Mouse (Mus musculus) NIH3T3 (cell line): ENCODE measurements at regions not wholly inside any gene's neighbourhood (a gene's known extent, or its start where the extent isn't known, plus 50 kb on each side); places are given as distances from the start of the nearest gene placed in this dataset.
A peak's percentile ranks its signal among the peaks of the same experiment; 100 is the strongest.
"Not testable (repeated sequence)": the region's sequence is repeated elsewhere in the genome, so short reads cannot be mapped to it uniquely, and the experiment has no call there.

Experiments used
- DNase-seq: peaks from one replicate; pipeline ENCODE4 v3.0.0-alpha.2; 2012; ENCODE audit warnings: low read depth

GRCm38 (mm10) chr13:16476515-16476914 lies 464.9 kb downstream of the Inhba start:
- DNase-seq, result no peak

GRCm38 (mm10) chr13:16487292-16487691 lies 475.6 kb downstream of the Inhba start:
- no peak for DNase-seq

GRCm38 (mm10) chr13:16490680-16491079 lies 479.0 kb downstream of the Inhba start:
- DNase-seq, result not testable (repeated sequence)

- DNase-seq, result no peak
Measured at GRCm38 (mm10) chr13:16498052-16498451, 486.4 kb downstream of the Inhba start.

GRCm38 (mm10) chr13:16512876-16513275 lies 501.2 kb downstream of the Inhba start:
- no peak for DNase-seq

GRCm38 (mm10) chr13:16515195-16515594 lies 503.5 kb downstream of the Inhba start:
- DNase-seq, result no peak

GRCm38 (mm10) chr13:16529036-16529435 lies 517.4 kb downstream of the Inhba start:
- no peak for DNase-seq

GRCm38 (mm10) chr13:16543771-16544170 lies 532.1 kb downstream of the Inhba start:
- DNase-seq, result no peak

- DNase-seq, result peak; percentile 3
Measured at GRCm38 (mm10) chr13:16550060-16550459, 538.4 kb downstream of the Inhba start.

GRCm38 (mm10) chr13:16564988-16565387 lies 553.3 kb downstream of the Inhba start:
- DNase-seq, result no peak

- DNase-seq, result no peak
Measured at GRCm38 (mm10) chr13:16574069-16574468, 562.4 kb downstream of the Inhba start.

- no peak for DNase-seq
Measured at GRCm38 (mm10) chr13:16586286-16586685, 574.6 kb downstream of the Inhba start.

- DNase-seq, result no peak
Measured at GRCm38 (mm10) chr13:16619755-16620154, 608.1 kb downstream of the Inhba start.

GRCm38 (mm10) chr13:16626584-16626983 lies 614.9 kb downstream of the Inhba start:
- DNase-seq, result no peak

GRCm38 (mm10) chr13:16633445-16634092 lies 621.9 kb downstream of the Inhba start:
- no peak for DNase-seq

- no peak for DNase-seq
Measured at GRCm38 (mm10) chr13:16636251-16636650, 624.6 kb downstream of the Inhba start.

GRCm38 (mm10) chr13:16641611-16642449 lies 630.2 kb downstream of the Inhba start:
- peak; percentile 55 for DNase-seq

- DNase-seq, result peak; percentile 13
Measured at GRCm38 (mm10) chr13:16642450-16642994, 630.9 kb downstream of the Inhba start.

- DNase-seq, result no peak
Measured at GRCm38 (mm10) chr13:16645311-16645710, 633.7 kb downstream of the Inhba start.

- DNase-seq, result no peak
Measured at GRCm38 (mm10) chr13:16646056-16646455, 634.4 kb downstream of the Inhba start.

GRCm38 (mm10) chr13:16646649-16647048 lies 635.0 kb downstream of the Inhba start:
- DNase-seq, result peak; percentile 33

GRCm38 (mm10) chr13:16656110-16656509 lies 644.5 kb downstream of the Inhba start:
- peak; percentile 45 for DNase-seq

- DNase-seq, result peak; percentile 12
Measured at GRCm38 (mm10) chr13:16659894-16660293, 648.2 kb downstream of the Inhba start.
